Mouse (Mus musculus) erythroblast, embryonic 14.5 days (primary cell): ENCODE measurements at regions not wholly inside any gene's neighbourhood (a gene's known extent, or its start where the extent isn't known, plus 50 kb on each side); places are given as distances from the start of the nearest gene placed in this dataset.
"Not testable (repeated sequence)": the region's sequence is repeated elsewhere in the genome, so short reads cannot be mapped to it uniquely, and the experiment has no call there.

Experiments
- H3K27me3 ChIP-seq: 2 replicates; pipeline ENCODE4 v1.6.1; 2012; ENCODE audit warnings: inconsistent platforms; ENCODE audit not compliant: control insufficient read depth
- H3K36me3 ChIP-seq: 2 replicates; pipeline ENCODE4 v1.6.1; 2012; ENCODE audit warnings: mild to moderate bottlenecking, inconsistent platforms; ENCODE audit not compliant: control insufficient read depth
- H3K4me1 ChIP-seq: 2 replicates; pipeline ENCODE4 v1.6.1; 2012; ENCODE audit warnings: inconsistent platforms; ENCODE audit not compliant: control insufficient read depth
- H3K4me3 ChIP-seq: replicated peaks from 2 replicates; pipeline ENCODE3; 2012; ENCODE audit warnings: moderate library complexity, mild to moderate bottlenecking, inconsistent platforms
- H3K9me3 ChIP-seq: 2 replicates; pipeline ENCODE4 v1.6.1; 2012; ENCODE audit warnings: low read length, inconsistent platforms, mixed read lengths; ENCODE audit not compliant: control insufficient read depth
- GATA1 ChIP-seq: IDR thresholded peaks from 2 replicates; pipeline ENCODE4 v1.6.1; 2012; ENCODE audit warnings: low read length, inconsistent platforms, mixed read lengths
- TAL1 ChIP-seq: IDR thresholded peaks from 3 replicates; pipeline ENCODE4 v1.6.1; 2012; ENCODE audit warnings: low read length, inconsistent platforms, mixed read lengths

- H3K36me3 ChIP-seq: no peaks in the 10 kb centered on the region
- no peaks in the 10 kb centered on the region for H3K4me1 ChIP-seq
- TF ChIP-seq TAL1 (no peak), GATA1 (no peak)
- no peaks in the 10 kb centered on the region for H3K27me3 ChIP-seq
- H3K9me3 ChIP-seq: no peaks in the 10 kb centered on the region
- H3K4me3 ChIP-seq: no peak overlapping the region
Measured at GRCm38 (mm10) chr16:20824226-20824625, 89.9 kb upstream of the Thpo start.

DNA sequence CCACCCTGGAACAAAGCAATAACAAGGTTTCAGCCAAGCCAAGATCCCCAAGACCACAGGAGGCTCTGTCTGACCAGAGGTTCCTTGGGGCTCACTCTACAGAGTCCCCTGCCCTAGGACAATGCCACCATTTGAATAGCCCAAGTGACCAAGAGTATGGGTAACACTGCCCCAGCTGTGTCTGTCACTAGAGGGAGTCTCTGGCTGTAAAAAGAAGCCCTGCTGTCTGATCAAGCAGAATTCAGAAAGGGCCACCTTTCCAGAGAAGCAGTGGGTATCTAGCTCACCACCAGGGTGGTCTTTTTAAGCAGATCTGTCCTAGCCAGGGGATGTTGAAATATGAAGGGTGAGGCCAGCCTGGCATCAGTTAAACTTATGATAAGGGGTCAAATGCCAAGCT lies 86.6 kb upstream of the Thpo start:
- no peaks in the 10 kb centered on the region for H3K36me3 ChIP-seq
- H3K4me1 ChIP-seq: no peaks in the 10 kb centered on the region
- no peaks in the 10 kb centered on the region for H3K9me3 ChIP-seq
- no peaks in the 10 kb centered on the region for H3K27me3 ChIP-seq
- H3K4me3 ChIP-seq: no peak overlapping the region
- TF ChIP-seq GATA1: no peak
- TF ChIP-seq TAL1: no peak

GRCm38 (mm10) chr16:20819568-20819967 lies 85.3 kb upstream of the Thpo start:
- H3K36me3 ChIP-seq: no peaks in the 10 kb centered on the region
- no peaks in the 10 kb centered on the region for H3K9me3 ChIP-seq
- H3K27me3 ChIP-seq: no peaks in the 10 kb centered on the region
- no peaks in the 10 kb centered on the region for H3K4me1 ChIP-seq
- no peak for TF ChIP-seq GATA1
- TF ChIP-seq TAL1: no peak
- no peak overlapping the region for H3K4me3 ChIP-seq

- H3K36me3 ChIP-seq: no peaks in the 10 kb centered on the region
- no peaks in the 10 kb centered on the region for H3K4me1 ChIP-seq
- H3K9me3 ChIP-seq: no peaks in the 10 kb centered on the region
- H3K4me3 ChIP-seq: no peak overlapping the region
- no peaks in the 10 kb centered on the region for H3K27me3 ChIP-seq
- TF ChIP-seq TAL1 (no peak), GATA1 (no peak)
Measured at GRCm38 (mm10) chr16:20818711-20819189, 84.4 kb upstream of the Thpo start.

DNA sequence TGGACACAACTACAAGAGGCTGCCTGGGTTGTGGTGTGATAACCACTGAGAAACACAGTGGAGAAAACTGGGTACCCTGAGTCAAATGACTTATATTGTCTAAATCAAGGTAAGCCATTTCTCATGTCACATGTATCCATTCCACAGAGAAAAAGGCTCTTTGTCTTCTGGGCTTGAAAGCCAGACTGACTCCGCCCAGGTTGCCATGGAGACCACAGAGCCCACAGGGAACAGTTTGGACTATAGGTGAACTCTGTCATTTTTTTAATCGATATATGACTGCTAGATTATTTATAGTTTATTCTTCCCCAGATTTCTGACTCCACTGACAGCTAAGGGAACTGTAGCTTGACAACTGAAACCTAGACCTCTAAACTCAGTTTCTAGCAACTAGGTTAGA lies 80.7 kb upstream of the Thpo start:
- no peaks in the 10 kb centered on the region for H3K9me3 ChIP-seq
- H3K27me3 ChIP-seq: no peaks in the 10 kb centered on the region
- no peaks in the 10 kb centered on the region for H3K36me3 ChIP-seq
- no peak overlapping the region for H3K4me3 ChIP-seq
- H3K4me1 ChIP-seq: peaks cover 5% of the 10 kb centered on the region
- TF ChIP-seq TAL1 (no peak), GATA1 (no peak)

DNA sequence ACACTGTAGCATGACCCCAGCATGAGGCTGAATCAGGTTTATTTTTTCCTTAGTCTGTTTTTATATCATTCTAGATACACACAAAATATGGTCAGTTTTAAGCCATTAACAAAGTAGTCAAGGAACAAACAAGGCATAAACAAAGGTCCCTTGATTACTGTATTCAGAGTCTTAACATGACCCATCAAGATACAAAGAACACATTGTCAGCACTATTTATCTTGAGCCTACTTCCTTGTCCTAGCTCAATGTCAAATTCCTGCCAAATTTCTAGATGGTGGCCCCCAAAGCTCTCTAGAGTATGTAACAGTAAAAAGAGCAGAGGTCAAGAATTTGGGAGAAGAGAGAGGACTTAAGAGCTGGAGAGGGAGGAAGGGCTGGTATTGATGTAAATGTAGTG lies 79.9 kb upstream of the Thpo start:
- Histone ChIP-seq H3K4me3 (no peak overlapping the region), H3K36me3 (no peaks in the 10 kb centered on the region), H3K4me1 (peaks cover 8% of the 10 kb centered on the region), H3K27me3 (no peaks in the 10 kb centered on the region), H3K9me3 (no peaks in the 10 kb centered on the region)
- TF ChIP-seq TAL1: no peak
- TF ChIP-seq GATA1: no peak

DNA sequence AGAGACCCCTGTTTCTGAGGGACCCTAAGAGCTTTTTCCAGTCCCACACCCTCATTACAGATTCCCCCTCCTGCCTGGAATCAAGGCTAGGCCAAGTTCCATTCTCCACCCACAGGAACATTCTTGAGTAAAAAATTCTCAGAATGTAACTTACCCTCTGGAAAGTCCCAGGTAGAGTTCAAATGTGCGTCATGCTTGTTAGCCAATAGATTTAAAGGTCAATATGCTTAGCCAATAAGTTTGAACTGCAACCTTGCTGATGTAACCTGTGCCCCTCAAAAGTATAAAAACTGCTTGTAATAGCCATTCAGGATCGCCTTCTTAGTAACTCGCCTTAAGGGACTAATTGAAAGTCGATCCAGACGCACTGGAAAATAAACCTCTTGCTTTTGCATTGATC lies 77.7 kb upstream of the Thpo start:
- H3K27me3 ChIP-seq, H3K36me3 ChIP-seq, H3K4me1 ChIP-seq, H3K9me3 ChIP-seq, H3K4me3 ChIP-seq: not testable (repeated sequence)

DNA sequence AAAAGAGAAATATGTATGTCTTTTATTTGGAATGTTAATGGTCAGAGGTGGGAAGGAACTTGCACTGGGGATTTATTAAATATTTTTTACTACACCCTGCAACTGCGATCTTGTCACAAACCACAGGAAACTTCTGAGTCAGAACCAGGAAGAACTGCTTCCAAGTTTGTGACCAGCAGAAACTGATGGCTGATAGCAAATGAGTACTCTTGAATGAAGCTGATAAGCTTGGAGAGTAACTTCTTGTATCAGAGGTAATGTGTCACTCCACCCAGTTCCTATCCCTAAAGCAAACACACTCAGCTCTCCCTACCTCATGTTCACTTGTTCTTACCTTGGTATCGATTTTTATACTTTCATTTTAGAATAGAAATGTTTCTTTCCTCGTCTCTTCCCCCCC lies 76.0 kb upstream of the Thpo start:
- Histone ChIP-seq H3K27me3 (no peaks in the 10 kb centered on the region), H3K4me1 (peaks cover 8% of the 10 kb centered on the region), H3K36me3 (no peaks in the 10 kb centered on the region), H3K9me3 (no peaks in the 10 kb centered on the region), H3K4me3 (no peak overlapping the region)
- TF ChIP-seq GATA1 (no peak), TAL1 (no peak)

- Histone ChIP-seq H3K9me3 (no peaks in the 10 kb centered on the region), H3K36me3 (no peaks in the 10 kb centered on the region), H3K27me3 (no peaks in the 10 kb centered on the region), H3K4me1 (peaks cover 13% of the 10 kb centered on the region), H3K4me3 (no peak overlapping the region)
- TF ChIP-seq GATA1 (no peak), TAL1 (no peak)
Measured at GRCm38 (mm10) chr16:20808263-20808662, 74.0 kb upstream of the Thpo start.

DNA sequence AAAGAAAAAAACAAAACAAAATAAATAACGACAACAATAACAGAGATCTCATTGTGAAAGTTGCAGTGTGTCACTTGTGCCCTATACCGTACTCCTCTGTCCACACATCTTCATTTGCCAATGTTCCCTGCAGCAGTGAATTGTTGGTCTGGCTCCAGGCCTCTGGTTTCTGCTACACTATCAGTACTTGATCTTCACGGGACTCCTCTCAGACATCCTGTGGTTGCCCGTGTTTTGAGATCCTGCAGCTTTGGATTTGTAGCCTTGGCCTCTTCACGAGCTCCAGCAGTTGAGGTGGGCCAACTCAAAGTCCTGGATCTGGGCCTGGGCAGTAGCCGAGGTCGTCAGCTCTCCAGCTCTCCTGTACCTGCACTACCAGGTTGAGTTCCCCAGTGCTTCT lies 72.4 kb upstream of the Thpo start:
- TF ChIP-seq TAL1 (no peak), GATA1 (no peak)
- peaks cover 20% of the 10 kb centered on the region for H3K4me1 ChIP-seq

More for the DNA sequence above, 72.4 kb upstream of the Thpo start:
- Histone ChIP-seq H3K27me3 (no peaks in the 10 kb centered on the region), H3K4me3 (no peak overlapping the region), H3K9me3 (no peaks in the 10 kb centered on the region), H3K36me3 (no peaks in the 10 kb centered on the region)
